Mouse (Mus musculus): ENCODE results near the gene Iqgap2. TPM values are rescaled to one million over a fixed set of nuclear protein-coding genes. Genes with fewer than 3 reads are reported as not detected.

The Iqgap2 gene
- polyA plus RNA-seq, 1 experiment from 2014 or later, result 4.3 TPM

DNA sequence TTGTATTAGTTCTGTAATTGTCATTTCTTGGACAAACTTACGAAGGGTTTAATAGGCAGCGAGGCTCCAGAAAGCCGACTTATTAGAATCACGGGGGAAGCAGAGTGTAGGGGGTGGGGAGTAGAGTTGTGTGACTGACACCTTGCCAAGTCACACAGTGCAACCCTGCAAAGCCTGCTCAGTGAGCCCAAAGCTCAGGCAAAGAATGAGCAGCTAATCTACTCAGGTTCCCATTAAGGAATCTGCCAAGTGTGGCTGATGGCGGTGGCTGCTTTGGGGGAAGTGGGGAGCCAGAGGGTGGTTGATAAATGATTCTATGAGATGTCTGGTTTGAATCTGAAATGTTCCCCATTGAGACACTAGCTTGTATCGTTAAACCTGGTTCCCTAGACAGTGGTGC lies 11.1 kb downstream of the Iqgap2 start:
- no peak overlapping the region for H3K4me3 ChIP-seq
- 41% methylated on average over 6 of the region's 6 CpGs for WGBS
- no peaks in the 10 kb centered on the region for H3K36me3 ChIP-seq
- no peaks in the 10 kb centered on the region for H3K27me3 ChIP-seq
- H3K4me1 ChIP-seq (replicated peaks), result no peaks in the 10 kb centered on the region
- H3K27ac ChIP-seq (replicated peaks), result peak overlapping the region; percentile 35; the same call in 1 of the 2 replicates
- no peaks in the 10 kb centered on the region for H3K9me3 ChIP-seq
- ATAC-seq (ENCODE audit: low FRiP score, low read depth), result peak; percentile 82
- H3K9ac ChIP-seq, result no peak overlapping the region
- no peak overlapping the region; the same call in 1 of the 2 replicates for H3K4me2 ChIP-seq

DNA sequence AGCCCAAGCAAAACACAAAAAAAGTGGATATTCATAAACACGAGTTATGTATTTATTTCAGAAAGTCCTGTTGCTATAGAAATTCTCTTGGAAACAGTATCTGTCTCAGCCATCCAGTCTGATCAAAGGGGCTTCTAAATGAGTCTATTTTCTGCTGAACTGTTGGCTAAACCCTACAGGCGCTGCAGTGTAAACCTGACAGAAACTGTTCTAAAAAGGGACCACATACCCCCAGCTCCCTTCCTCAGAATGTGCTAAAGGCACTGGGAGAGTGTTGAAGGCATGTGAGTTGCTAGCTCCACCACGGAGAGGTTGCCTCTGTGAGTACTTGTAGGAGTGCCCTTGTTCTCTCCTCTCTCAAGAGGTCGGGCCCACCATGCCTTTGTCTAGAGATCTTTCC lies 19.7 kb downstream of the Iqgap2 start:
- no peaks in the 10 kb centered on the region for H3K9me3 ChIP-seq
- WGBS, result 65% methylated on average over 4 of the region's 4 CpGs
- ATAC-seq (ENCODE audit: low FRiP score, low read depth), result no peak

DNA sequence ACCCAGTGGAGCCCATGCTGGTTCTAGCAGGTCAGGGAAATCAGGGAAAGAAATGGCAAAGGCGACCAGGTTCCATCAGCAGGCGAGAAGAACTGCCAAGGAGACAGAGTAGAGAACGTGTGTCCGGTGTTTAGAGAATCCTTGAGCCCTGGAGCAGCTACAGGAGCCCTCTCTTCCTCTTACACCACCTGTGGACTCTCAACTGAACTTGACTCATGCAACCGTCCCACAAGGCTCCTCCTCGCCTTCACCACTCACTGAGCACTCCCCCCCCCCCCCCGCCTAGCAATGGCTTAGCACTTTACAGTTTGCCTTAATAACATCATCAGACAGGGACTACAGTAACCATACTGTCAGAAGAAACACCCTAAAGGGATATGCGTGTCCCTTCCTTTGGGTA lies 21.1 kb downstream of the Iqgap2 start:
- no peak for ATAC-seq (ENCODE audit: low FRiP score, low read depth)
- 83% methylated on average over 8 of the region's 8 CpGs for WGBS
- H3K4me1 ChIP-seq (replicated peaks), result peaks cover 24% of the 10 kb centered on the region
- no peak overlapping the region for H3K4me3 ChIP-seq
- H3K27me3 ChIP-seq, result no peaks in the 10 kb centered on the region
- H3K27ac ChIP-seq (replicated peaks), result no peak overlapping the region
- no peaks in the 10 kb centered on the region for H3K9me3 ChIP-seq
- H3K4me2 ChIP-seq, result no peak overlapping the region
- no peak overlapping the region for H3K9ac ChIP-seq
- H3K36me3 ChIP-seq, result no peaks in the 10 kb centered on the region

More for the DNA sequence above, 19.7 kb downstream of the Iqgap2 start:
- H3K36me3 ChIP-seq, result no peaks in the 10 kb centered on the region
- H3K4me3 ChIP-seq, result no peak overlapping the region
- no peak overlapping the region for H3K27ac ChIP-seq (replicated peaks)
- no peak overlapping the region for H3K9ac ChIP-seq
- peaks cover 24% of the 10 kb centered on the region for H3K4me1 ChIP-seq (replicated peaks)
- no peaks in the 10 kb centered on the region for H3K27me3 ChIP-seq
- no peak overlapping the region for H3K4me2 ChIP-seq

DNA sequence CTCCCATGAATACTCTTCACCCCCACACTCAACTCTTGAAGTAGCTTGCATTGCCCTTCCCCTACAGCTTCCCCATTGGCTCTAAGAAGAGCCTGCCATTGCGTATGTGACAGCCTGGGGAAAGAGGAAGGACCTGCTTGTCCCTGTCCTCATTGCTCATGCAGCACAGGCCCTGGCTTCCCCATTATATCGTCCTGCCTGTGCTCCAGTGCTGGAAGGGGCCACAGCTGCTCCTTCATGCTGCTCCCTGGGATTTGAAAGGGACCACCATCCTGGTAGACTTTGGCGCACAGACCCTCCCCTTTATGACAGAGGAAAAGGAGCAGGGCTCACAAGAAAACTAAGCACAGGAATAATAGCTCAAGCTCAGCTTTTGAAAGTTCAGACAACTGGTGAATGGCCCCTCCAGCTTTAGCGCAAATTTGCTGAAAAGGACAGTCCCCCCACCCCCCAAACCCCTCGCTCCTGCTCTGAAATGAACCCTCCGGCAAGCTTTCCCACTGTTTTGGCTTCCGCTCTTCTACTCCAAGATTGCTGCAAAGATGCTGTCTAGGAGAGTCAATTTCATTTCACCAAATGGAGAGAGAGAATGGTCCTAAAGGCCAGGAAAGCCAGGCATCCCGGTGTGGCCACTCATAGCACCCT lies 22.7 kb downstream of the Iqgap2 start:
- H3K36me3 ChIP-seq, result no peaks in the 10 kb centered on the region
- no peaks in the 10 kb centered on the region for H3K27me3 ChIP-seq
- peak; percentile 78 for ATAC-seq (ENCODE audit: low FRiP score, low read depth)
- peak overlapping the region; percentile 18 for H3K4me2 ChIP-seq
- no peaks in the 10 kb centered on the region for H3K9me3 ChIP-seq
- H3K4me3 ChIP-seq, result no peak overlapping the region
- no peak overlapping the region for H3K9ac ChIP-seq
- H3K27ac ChIP-seq (replicated peaks), result peak overlapping the region; percentile 57
- H3K4me1 ChIP-seq (replicated peaks), result peaks cover 24% of the 10 kb centered on the region
- 29% methylated on average over 8 of the region's 8 CpGs for WGBS

DNA sequence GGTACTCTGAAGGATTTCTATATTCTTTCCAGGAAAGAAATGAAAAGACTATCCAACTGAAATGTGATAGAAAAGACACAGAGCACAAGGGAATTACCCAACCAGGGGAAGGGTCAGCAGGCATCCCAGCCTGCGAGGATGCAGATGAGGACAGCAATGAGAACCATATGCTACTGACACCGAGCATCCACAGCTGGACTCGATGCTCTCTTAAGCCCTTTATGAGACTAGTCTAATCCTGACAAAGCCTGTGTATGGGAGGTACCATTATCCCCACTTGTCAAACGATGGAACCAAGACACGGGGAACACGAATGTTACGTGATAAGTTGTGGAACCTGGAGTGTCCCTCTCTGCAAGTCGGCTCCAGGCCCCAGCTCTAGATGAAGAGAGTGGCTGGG lies 29.5 kb downstream of the Iqgap2 start:
- no peaks in the 10 kb centered on the region for H3K36me3 ChIP-seq

DNA sequence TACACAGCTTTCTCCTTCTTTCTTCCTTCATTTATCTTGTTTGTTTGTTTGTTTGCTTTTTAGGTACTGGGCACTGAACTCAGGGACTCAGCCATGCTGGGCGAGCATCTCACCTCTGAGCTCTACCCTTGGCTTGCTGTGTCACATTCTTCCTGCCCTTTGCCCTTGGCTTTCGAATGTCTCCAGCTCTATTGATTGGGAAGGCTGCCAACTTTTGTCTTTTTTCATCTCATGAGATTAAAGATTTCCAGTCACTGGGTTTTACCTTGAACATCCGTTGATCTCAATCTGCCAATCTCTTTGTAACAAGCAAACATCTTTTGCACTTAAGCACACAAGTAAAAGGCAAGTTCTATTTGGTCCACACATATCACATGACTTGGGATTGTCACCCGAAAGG lies 32.5 kb downstream of the Iqgap2 start:
- H3K4me3 ChIP-seq, result no peak overlapping the region
- no peaks in the 10 kb centered on the region for H3K27me3 ChIP-seq
- H3K9ac ChIP-seq, result no peak overlapping the region
- WGBS, result 78% methylated on average over 4 of the region's 4 CpGs
- H3K36me3 ChIP-seq, result no peaks in the 10 kb centered on the region
- no peaks in the 10 kb centered on the region for H3K4me1 ChIP-seq (replicated peaks)
- H3K27ac ChIP-seq (replicated peaks), result no peak overlapping the region
- H3K4me2 ChIP-seq, result no peak overlapping the region
- no peaks in the 10 kb centered on the region for H3K9me3 ChIP-seq
- ATAC-seq (ENCODE audit: low FRiP score, low read depth), result no peak

More for the DNA sequence above, 29.5 kb downstream of the Iqgap2 start:
- no peaks in the 10 kb centered on the region for H3K9me3 ChIP-seq
- WGBS, result 83% methylated on average over 8 of the region's 8 CpGs
- no peak overlapping the region for H3K4me2 ChIP-seq
- no peak overlapping the region for H3K9ac ChIP-seq
- H3K4me1 ChIP-seq (replicated peaks), result no peaks in the 10 kb centered on the region
- H3K27me3 ChIP-seq, result no peaks in the 10 kb centered on the region
- H3K4me3 ChIP-seq, result no peak overlapping the region
- no peak overlapping the region for H3K27ac ChIP-seq (replicated peaks)
- ATAC-seq (ENCODE audit: low FRiP score, low read depth), result no peak

DNA sequence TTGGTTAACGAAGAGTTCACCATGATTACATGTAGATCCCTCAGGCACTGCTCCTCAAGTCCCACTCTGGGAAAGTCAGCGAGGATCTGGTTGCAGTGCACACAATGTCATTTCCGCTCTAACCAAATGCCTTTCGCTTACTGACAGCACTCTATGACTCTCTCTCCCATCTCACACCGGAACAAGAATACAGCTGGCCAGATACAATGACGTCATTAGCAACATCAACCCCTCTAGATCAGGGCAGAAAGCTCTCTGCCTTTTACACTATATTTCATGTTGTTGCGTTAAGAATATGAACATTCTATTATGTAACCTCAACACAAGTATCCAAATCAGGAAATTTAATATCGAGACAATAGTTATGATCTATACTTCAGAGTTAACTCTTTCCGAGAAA lies 32.9 kb downstream of the Iqgap2 start:
- Histone ChIP-seq H3K9ac (no peak overlapping the region), H3K4me3 (no peak overlapping the region), H3K36me3 (no peaks in the 10 kb centered on the region), H3K4me1 (replicated peaks) (no peaks in the 10 kb centered on the region), H3K27me3 (no peaks in the 10 kb centered on the region), H3K4me2 (no peak overlapping the region), H3K27ac (replicated peaks) (no peak overlapping the region), H3K9me3 (no peaks in the 10 kb centered on the region)
- 89% methylated on average over 9 of the region's 9 CpGs for WGBS
- no peak for ATAC-seq (ENCODE audit: low FRiP score, low read depth)

DNA sequence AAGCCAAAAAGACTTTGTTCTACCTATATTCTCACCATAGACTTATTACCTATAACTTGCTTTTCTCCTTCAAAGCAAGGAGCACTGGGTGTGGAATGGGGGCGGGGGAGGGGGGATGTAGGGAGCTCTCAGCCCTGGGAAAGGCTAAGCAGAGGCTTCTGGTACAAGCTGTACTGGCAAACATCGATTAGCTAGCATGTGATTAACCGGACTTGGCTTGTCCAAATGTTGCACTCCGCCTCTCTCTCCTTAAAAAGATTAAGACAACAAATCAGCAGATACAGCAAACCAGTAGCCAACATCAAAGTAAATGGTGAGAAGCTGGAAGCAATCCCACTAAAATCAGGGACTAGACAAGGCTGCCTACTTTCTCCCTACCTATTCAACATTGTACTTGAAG lies 36.2 kb downstream of the Iqgap2 start:
- H3K4me1 ChIP-seq (replicated peaks), result no peaks in the 10 kb centered on the region

DNA sequence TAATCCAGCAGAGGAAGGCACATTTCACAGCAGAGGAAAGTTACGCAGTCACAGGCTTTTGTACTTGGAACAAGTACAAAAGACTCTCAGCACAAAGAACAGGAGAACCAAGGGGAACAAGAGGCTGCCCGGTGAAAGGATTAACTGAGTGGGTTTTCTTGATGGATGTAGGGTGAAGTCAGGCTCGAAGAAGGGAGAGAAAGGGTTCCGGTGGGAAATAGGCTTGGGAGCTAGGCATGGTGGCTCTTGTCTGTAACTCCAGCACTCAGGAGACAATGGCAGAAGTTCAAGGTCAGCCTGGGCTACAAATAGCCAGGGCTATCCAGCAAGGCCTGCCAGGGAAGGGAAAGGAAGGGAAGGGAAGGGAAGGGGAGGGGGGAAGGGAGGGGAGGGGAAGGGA lies 40.1 kb downstream of the Iqgap2 start:
- no peak overlapping the region for H3K27ac ChIP-seq (replicated peaks)
- H3K9me3 ChIP-seq, result no peaks in the 10 kb centered on the region
- no peak for ATAC-seq (ENCODE audit: low FRiP score, low read depth)
- H3K4me2 ChIP-seq, result no peak overlapping the region
- 20% methylated on average over 4 of the region's 4 CpGs for WGBS
- no peak overlapping the region for H3K4me3 ChIP-seq
- no peaks in the 10 kb centered on the region for H3K27me3 ChIP-seq
- H3K36me3 ChIP-seq, result no peaks in the 10 kb centered on the region
- H3K4me1 ChIP-seq (replicated peaks), result peaks cover 5% of the 10 kb centered on the region; the same call in 1 of the 2 replicates
- H3K9ac ChIP-seq, result no peak overlapping the region

More for the DNA sequence above, 36.2 kb downstream of the Iqgap2 start:
- no peak for ATAC-seq (ENCODE audit: low FRiP score, low read depth)
- no peaks in the 10 kb centered on the region for H3K36me3 ChIP-seq
- no peak overlapping the region for H3K4me2 ChIP-seq
- no peaks in the 10 kb centered on the region for H3K9me3 ChIP-seq
- no peak overlapping the region for H3K4me3 ChIP-seq
- 90% methylated on average over 4 of the region's 4 CpGs for WGBS
- H3K9ac ChIP-seq, result no peak overlapping the region
- no peaks in the 10 kb centered on the region for H3K27me3 ChIP-seq
- H3K27ac ChIP-seq (replicated peaks), result no peak overlapping the region

DNA sequence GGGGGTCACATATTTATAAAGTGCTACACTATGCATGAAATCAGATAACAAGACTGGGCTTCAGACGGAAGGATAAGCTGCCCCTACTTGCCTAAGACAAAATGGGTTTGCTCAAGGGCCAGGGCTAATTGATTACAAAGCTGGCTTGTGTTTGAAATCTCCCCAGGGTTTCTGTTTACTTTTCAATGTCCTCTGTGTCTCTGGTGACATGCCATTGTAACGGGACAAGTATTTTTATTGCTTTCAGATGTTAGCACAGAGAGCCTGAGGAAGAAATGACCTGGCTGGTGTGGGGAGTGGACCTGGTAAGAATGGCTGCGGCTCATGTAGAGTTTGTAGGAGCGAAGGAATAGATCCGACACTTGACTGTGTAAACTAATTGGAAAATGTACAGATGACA lies 41.3 kb downstream of the Iqgap2 start:
- WGBS, result 65% methylated on average over 5 of the region's 5 CpGs

DNA sequence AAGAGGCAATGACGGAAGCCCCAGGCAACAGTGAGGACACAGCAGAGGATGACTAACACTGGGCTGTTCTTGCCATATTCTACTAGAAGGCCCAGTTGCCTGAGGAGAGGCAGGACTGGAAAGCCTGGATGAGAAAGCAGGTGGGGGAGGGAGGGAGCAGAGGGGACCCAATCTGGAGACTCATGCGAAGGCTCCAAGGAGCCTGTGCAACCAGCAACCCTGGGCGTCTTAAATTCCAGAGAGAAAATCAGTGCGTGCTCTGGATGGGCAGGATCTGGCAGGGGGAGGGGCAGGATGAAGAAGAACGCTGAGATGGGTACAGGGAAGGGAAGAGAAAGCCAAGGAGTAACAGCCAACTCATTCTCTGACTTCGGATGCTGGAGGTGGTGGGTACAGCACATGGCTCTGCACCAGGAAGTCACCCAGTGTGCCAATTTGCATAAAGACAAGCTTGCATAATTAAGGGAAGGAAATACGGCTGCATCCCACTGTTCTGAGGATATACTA lies 42.2 kb downstream of the Iqgap2 start:
- H3K9ac ChIP-seq, result no peak overlapping the region
- no peak overlapping the region for H3K4me2 ChIP-seq
- peak; percentile 68; the same call in 1 of the 2 replicates for ATAC-seq (ENCODE audit: low FRiP score, low read depth)
- no peaks in the 10 kb centered on the region for H3K36me3 ChIP-seq
- no peak overlapping the region for H3K4me3 ChIP-seq
- no peaks in the 10 kb centered on the region for H3K27me3 ChIP-seq
- no peaks in the 10 kb centered on the region for H3K9me3 ChIP-seq
- peaks cover 5% of the 10 kb centered on the region; the same call in 1 of the 2 replicates for H3K4me1 ChIP-seq (replicated peaks)
- no peak overlapping the region for H3K27ac ChIP-seq (replicated peaks)
- 41% methylated on average over 7 of the region's 7 CpGs for WGBS

More for the DNA sequence above, 41.3 kb downstream of the Iqgap2 start:
- Histone ChIP-seq H3K27me3 (no peaks in the 10 kb centered on the region), H3K4me1 (replicated peaks) (peaks cover 5% of the 10 kb centered on the region; the same call in 1 of the 2 replicates), H3K36me3 (no peaks in the 10 kb centered on the region), H3K4me2 (no peak overlapping the region), H3K9me3 (no peaks in the 10 kb centered on the region), H3K9ac (no peak overlapping the region), H3K4me3 (no peak overlapping the region), H3K27ac (replicated peaks) (no peak overlapping the region)
- ATAC-seq (ENCODE audit: low FRiP score, low read depth), result no peak

DNA sequence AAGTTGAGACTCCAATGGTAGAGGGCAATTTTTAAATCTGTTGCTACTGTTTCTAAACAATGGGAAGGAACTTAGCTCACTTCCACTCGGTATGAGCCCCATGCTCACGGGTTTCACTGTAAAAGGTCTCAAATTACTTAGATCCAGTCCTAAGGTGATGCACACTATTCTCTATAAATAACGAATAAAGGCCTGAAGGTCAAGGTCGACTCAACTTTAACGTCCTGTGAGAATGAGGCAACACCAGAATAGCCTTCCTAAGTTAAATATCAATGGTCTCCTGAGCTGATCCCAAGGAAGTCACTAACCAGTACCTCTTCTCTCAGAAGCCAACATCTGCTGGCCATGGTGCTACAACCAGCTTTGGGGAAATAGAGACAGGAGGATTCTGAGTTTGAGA lies 45.4 kb downstream of the Iqgap2 start:
- H3K9me3 ChIP-seq, result no peaks in the 10 kb centered on the region
- 85% methylated on average over 5 of the region's 5 CpGs for WGBS
- no peaks in the 10 kb centered on the region for H3K36me3 ChIP-seq
- H3K9ac ChIP-seq, result no peak overlapping the region
- peaks cover 5% of the 10 kb centered on the region; the same call in 1 of the 2 replicates for H3K4me1 ChIP-seq (replicated peaks)
- no peak overlapping the region for H3K4me3 ChIP-seq
- H3K27me3 ChIP-seq, result no peaks in the 10 kb centered on the region
- no peak overlapping the region for H3K4me2 ChIP-seq
- ATAC-seq (ENCODE audit: low FRiP score, low read depth), result no peak
- no peak overlapping the region for H3K27ac ChIP-seq (replicated peaks)

DNA sequence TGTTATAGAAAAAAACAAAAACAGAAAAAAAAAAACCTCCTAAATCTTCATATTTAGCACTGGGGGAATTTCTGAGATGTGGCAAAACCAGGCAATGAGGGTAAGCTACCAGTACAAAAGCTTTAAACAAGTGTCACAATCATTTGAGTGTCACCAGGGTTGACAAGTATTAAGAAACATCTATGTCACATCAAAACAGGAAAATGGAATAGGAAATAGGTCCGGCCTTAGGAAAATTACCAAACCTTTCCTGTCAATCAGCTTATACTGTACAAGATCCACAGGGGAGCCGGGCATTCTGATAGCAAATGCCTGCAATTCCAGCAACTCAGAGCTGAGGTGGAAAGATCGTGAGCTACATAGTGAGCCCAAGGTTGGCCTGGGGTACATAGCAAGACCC lies 46.8 kb downstream of the Iqgap2 start:
- H3K27me3 ChIP-seq, result no peaks in the 10 kb centered on the region
- no peaks in the 10 kb centered on the region for H3K9me3 ChIP-seq
- no peak overlapping the region for H3K4me3 ChIP-seq
- WGBS, result 81% methylated on average over 3 of the region's 3 CpGs
- no peak overlapping the region for H3K27ac ChIP-seq (replicated peaks)
- H3K4me2 ChIP-seq, result no peak overlapping the region
- no peak for ATAC-seq (ENCODE audit: low FRiP score, low read depth)
- H3K36me3 ChIP-seq, result no peaks in the 10 kb centered on the region
- H3K4me1 ChIP-seq (replicated peaks), result peaks cover 5% of the 10 kb centered on the region; the same call in 1 of the 2 replicates
- H3K9ac ChIP-seq, result no peak overlapping the region

Data from hindbrain, embryonic 15.5 days (tissue).